Mouse (Mus musculus) kidney, postnatal 4 days (tissue): ENCODE data around the gene Mgst3.
A peak's percentile ranks its signal among the peaks of the same experiment; 100 is the strongest.

ENCODE experiments used
- DNase-seq, 2 experiments: peaks; one replicate each; pipeline ENCODE4 v3.0.0; 2021; ENCODE audit warnings: mixed read lengths in 2 of 2

Mgst3 gene

DNA sequence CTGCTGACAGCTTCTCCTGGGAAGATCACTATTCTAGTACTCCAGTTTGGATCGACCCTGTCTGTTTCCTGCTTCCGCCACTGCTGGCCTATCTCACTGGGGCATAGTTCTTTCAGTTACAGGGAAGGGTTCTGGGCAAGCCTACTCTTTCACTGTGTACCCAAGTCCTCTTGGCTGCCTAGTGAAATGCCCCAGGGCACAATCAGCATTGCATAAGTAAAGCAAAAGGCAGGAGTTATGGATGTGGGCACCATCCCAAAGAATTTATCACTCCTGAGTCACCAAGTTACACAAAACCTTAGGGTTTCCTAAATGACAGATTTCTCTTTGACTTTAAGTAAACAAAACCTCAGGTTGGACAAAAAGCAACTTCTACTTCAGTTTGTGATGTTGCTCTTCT lies 6.3 kb downstream of the Mgst3 start:
- no peak for DNase-seq

DNA sequence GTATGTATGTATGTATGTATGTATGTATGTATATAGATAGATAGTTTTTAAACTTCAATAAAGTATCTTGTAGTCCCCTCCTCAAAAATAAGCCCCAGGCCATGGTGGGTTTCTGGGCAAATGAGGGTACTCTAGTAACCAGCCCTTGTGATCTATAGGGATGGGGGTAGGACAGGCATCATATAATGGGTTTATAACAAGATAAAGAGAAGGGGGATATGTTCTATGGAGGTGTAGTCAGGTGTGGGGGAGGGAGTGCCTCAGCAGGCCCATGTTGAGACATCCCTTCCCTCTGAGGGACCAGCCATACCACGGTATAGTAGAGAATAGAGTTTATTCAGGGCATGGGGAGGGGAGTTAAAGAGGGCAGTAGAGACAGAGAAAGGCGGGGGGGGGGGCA lies 7.2 kb downstream of the Mgst3 start:
- DNase-seq: no peak

DNA sequence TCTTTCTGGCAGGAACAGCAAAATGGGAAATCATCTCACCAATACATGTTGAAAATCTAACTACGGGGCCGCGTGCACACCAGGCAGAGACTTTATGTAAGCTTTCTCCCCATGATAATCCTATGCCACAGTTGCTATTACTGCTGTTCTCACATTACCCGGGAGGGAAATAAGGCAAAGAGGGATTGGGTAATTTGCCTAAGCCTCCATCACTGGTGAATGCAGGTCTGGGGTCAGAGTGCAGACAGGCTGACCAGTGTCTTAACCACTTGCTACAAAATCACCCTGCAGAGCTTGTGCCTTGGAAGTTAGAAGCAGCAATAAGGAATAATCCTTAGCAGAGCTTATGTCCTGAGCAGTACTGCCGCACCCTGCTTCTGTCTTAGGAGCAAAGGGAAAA lies 8.0 kb downstream of the Mgst3 start:
- DNase-seq: no peak

- no peak for DNase-seq
Observed at GRCm38 (mm10) chr1:167385211-167385610, 8.4 kb downstream of the Mgst3 start.

GRCm38 (mm10) chr1:167384156-167384555 lies 9.5 kb downstream of the Mgst3 start:
- DNase-seq: no peak

DNA sequence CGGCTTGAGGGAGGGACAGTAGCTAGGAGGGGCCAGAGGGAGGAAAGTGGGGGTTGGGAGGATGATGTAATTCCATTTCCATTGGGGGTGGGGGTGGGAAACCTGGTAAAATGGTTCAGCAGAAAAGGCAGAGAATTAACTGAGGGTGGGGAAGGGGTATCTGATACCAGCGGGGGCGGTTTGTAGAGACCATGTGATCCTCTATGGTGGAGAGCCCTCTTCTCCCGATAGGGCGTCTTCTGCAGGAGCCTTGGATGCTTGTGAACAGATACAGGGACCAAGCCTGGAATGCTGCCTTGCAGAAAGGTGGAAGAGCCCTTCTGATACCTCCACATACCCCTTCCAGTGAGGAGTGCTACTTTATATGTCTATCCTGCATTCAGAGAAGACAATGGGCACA lies 10.5 kb downstream of the Mgst3 start:
- DNase-seq: no peak

- no peak for DNase-seq
Observed at GRCm38 (mm10) chr1:167382763-167383162, 10.9 kb downstream of the Mgst3 start.

DNA sequence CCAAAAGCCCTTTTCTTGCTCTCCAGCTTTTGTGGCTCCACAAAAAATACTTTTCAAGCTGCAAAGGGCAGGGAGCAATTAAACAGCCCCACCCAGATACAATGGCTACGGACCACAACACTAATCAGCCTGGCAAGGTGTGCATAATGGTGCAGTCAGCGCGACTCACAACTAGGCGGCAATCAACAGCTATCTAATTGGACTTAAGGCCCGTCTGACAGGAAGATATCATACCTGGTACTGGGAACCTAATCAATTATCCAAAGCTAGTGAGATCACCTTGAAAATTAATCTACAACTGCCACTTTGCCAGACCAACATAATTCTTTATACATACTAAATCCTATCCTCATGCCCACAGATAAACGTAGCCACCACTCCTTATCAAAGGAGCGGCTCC lies 11.3 kb downstream of the Mgst3 start:
- no peak for DNase-seq

- DNase-seq: no peak
Observed at GRCm38 (mm10) chr1:167381050-167382015, 12.3 kb downstream of the Mgst3 start.

- no peak for DNase-seq
Observed at GRCm38 (mm10) chr1:167380223-167380622, 13.4 kb downstream of the Mgst3 start.

DNA sequence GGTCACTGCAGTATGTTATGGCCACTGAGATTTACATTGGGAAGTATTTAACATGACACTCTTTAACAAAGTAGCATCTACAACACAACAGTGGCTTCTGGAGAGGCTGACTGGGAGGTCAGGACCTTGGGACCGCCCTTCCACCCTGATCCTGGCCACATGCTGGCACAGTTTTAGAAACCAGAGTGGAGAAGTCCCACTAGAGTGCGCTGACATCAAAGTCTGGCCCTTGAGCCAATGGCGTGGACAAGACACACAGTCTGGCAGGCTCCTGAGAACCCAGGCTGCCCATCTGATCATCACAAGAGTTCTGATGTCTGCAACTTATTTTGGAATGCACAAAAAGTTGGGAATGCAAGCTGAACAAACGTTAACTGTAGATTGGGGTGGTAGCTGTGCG lies 13.9 kb downstream of the Mgst3 start:
- no peak for DNase-seq

GRCm38 (mm10) chr1:167378019-167378418 lies 15.6 kb downstream of the Mgst3 start:
- DNase-seq: no peak

GRCm38 (mm10) chr1:167374942-167375341 lies 18.7 kb downstream of the Mgst3 start:
- peak in 1 of 2 experiments; percentile 25 for DNase-seq

DNA sequence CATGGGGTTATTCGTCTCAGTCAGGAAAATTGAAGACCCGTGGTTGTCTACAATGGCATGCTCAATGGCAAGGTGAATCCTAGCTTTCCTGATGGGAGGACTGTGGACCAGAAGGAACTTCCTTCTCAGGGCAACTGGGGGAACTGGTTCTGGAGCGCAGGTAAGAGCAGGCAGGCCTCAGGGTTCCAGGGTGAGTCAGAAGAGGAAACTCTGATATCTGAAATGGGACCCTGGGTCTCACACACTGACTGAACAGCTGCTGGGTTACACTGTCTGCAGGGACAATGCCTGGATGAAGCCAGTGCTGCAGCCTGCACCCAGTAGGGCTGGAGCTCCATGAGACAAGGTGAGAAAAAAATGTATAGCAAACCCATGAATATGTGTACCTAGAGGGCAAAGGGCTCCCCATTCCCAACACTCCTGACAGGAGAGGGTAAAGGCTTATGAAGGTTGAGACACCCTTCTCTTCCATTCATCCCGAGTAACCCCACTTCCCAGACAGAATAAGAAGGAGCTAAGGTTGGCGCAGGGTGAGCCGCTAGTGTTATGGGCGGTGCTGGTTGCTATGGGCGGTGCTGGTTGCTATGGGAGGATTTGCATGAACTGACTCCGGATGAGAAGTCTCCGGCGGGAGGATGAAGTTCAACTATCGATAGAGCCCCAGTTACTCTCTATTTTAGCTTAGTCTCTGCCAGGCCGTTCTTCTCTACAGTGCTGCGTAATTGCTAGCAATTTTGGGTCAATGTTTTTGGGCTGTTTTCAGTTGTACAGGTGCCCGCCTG lies 19.4 kb downstream of the Mgst3 start:
- DNase-seq: peak; percentile 81 to 85

DNA sequence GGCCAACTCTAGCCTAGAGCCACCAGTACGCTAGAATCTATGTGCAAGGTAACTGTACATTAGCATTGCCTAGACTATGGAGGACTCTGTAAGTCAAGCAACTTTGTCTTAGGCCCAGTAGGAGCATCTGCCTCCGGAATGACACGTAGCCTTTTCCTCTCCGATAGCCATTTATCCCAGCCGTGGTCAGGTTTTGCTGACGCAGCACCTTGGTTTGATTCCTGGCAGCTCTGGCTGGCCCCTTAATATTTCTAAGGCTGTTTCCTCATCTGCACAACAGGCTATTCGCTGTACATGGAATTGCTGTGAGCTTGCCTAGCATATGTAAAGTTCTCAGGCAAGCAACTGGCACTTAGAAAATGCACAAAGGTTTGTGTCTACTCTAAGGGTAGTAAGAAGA lies 20.9 kb downstream of the Mgst3 start:
- no peak for DNase-seq

GRCm38 (mm10) chr1:167369905-167370304 lies 23.7 kb downstream of the Mgst3 start:
- DNase-seq: peak; percentile 93 to 94

- no peak for DNase-seq
Observed at GRCm38 (mm10) chr1:167368513-167368912, 25.1 kb downstream of the Mgst3 start.

GRCm38 (mm10) chr1:167368018-167368417 lies 25.6 kb downstream of the Mgst3 start:
- no peak for DNase-seq

DNA sequence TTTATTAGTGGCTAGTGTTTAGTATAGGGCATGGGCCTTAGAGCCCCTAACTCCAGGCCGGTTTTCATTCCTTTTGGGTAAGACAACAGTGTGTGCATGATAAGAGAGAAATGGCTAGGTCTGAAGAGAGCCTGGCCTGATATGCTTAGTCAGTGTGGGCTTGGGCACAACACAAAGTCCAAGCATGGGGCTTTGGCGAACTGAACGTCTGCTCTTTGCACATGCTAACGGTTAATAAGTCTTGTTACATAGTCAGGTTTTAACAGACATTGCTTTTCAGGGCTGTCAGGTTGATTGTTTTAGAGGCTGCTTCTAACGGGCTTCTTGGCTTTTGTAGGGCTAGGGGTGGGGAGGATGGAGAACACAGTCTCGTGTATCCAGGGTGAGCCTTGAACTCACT lies 27.0 kb downstream of the Mgst3 start:
- DNase-seq: no peak

DNA sequence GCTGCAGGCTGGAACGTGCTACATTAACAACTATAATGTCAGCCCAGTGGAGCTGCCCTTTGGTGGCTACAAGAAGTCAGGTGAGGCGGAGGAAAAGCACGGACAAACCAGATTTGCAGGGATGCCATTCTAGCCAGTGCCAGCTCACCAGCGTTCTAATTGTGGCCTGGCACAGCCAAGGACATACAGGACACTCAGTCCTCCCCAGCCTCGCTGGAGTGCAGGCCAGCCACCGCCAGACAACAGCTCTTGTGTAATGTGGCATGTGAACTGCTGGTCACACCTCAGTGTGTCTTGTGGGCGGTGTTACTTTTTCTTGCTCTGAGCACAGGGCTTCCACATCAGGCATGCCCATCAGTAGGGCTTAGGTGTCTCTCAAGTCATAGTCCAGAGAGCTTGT lies 27.8 kb downstream of the Mgst3 start:
- DNase-seq: peak; percentile 11 to 41

DNA sequence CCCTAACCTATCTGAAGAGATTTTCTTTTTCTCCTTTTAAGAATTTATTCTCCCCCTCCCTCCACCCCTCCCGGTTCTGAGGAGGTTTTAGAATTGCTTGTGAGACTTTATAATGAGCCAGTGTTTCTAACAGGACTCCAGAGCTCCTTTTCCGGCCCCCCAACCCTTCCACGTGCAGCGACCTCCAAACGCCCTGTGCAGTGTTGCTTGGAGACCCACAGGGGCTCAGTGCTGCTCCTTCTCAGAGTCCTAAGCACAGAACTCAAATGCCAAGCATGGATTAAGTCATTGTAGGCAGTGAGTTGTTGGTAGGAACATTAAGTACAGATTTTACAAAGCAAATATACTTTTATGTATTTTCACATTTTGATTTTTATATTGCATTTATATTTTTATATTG lies 30.3 kb downstream of the Mgst3 start:
- no peak for DNase-seq

- no peak for DNase-seq
Observed at GRCm38 (mm10) chr1:167362819-167363218, 30.8 kb downstream of the Mgst3 start.

GRCm38 (mm10) chr1:167360268-167360667 lies 33.4 kb downstream of the Mgst3 start:
- DNase-seq: no peak

DNA sequence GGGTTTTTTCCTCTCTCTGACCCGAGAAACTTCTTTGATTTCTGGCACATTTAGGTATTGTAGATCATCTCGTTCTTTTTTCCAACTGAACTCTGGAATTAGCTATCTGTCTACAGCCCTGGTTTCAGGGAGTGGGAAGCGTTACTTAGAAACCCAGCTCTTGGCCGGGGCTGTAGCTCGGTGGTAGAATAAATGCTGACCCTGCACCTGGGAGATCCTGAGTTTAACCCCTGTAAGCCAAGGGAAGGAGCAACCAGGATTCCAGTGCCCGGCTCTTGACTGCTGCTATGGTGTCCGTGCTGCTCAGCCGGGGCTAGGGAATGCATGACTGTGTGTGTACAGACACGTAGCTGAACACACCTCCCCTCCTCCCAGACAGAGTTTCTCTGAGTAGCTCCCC lies 34.9 kb downstream of the Mgst3 start:
- DNase-seq: no peak
